Comparison of ENCODE assay signal across 23 mouse cellular contexts in genomic region chr12:109558891-109559487, GRCm38 (mm10). TPM values are rescaled to one million over a fixed set of nuclear protein-coding genes. Genes with fewer than 3 reads are reported as not detected.
A peak's percentile ranks its signal among the peaks of the same experiment; 100 is the strongest.
DNase-seq lines count a peak whose midpoint lies in the region; ATAC-seq and TF ChIP-seq lines count a peak whose summit lies in the region.
"Had no signal": no experiment of that assay in that cellular context is flagged by ENCODE, and none has a peak within 500 bp of the region (broad histone marks: within the 10 kb centered on the region; RNA-seq: fewer than 3 reads in every experiment).

No protein-coding gene starts in this region.

- no peak for TF ChIP-seq POLR2A in brain, embryonic 14.5 days (IDR thresholded peaks at IDR 0.05; ENCODE audit: borderline replicate concordance, extremely low read depth, insufficient read depth, insufficient read length, poor library complexity, severe bottlenecking)

- H3K4me1 ChIP-seq in hindbrain, embryonic 11.5 days (replicated peaks; ENCODE audit: control insufficient read depth, insufficient read depth, low read length) = peaks cover 4% of the 10 kb centered on the region; the same call in 1 of the 2 replicates
- H3K4me1 ChIP-seq in hindbrain, embryonic 14.5 days (replicated peaks; ENCODE audit: control insufficient read depth, insufficient read depth, low read length) = peaks cover 9% of the 10 kb centered on the region; the same call in 1 of the 2 replicates
- peaks cover 80% of the 10 kb centered on the region for H3K4me1 ChIP-seq in embryonic facial prominence, embryonic 10.5 days
- peaks cover 53% of the 10 kb centered on the region for H3K4me1 ChIP-seq in hindbrain, embryonic 13.5 days (replicated peaks)

- TF ChIP-seq CTCF in brain, embryonic 14.5 days (IDR thresholded peaks at IDR 0.05; ENCODE audit: borderline replicate concordance, extremely low read depth, insufficient read depth, insufficient read length) = no peak

- H3K4me2 ChIP-seq in hindbrain, embryonic 11.5 days (replicated peaks; ENCODE audit: low read depth, low read length) = no peak overlapping the region
- no peak overlapping the region for H3K4me2 ChIP-seq in hindbrain, embryonic 14.5 days (replicated peaks)
- H3K4me2 ChIP-seq in hindbrain, embryonic 13.5 days = no peak overlapping the region
- H3K4me2 ChIP-seq: limb, embryonic 15.5 days; lung, embryonic 14.5 days; neural tube, embryonic 15.5 days had no signal

- no peaks in the 10 kb centered on the region for H3K27me3 ChIP-seq in hindbrain, embryonic 11.5 days (ENCODE audit: control insufficient read depth, insufficient read depth, low read length)
- H3K27me3 ChIP-seq in hindbrain, embryonic 14.5 days (ENCODE audit: control insufficient read depth, insufficient read depth, low read length) = no peaks in the 10 kb centered on the region
- H3K27me3 ChIP-seq in embryonic facial prominence, embryonic 10.5 days (replicated peaks; ENCODE audit: low read depth, poor library complexity, severe bottlenecking) = no peaks in the 10 kb centered on the region
- no peaks in the 10 kb centered on the region for H3K27me3 ChIP-seq in hindbrain, embryonic 13.5 days
- H3K27me3 ChIP-seq: CH12.LX; limb, embryonic 15.5 days; neural tube, embryonic 15.5 days had no signal

- no peaks in the 10 kb centered on the region for H3K36me3 ChIP-seq in hindbrain, embryonic 11.5 days (ENCODE audit: control insufficient read depth, insufficient read depth, low read length)
- H3K36me3 ChIP-seq in hindbrain, embryonic 14.5 days (replicated peaks; ENCODE audit: control insufficient read depth, insufficient read depth) = peaks cover 91% of the 10 kb centered on the region
- H3K36me3 ChIP-seq in embryonic facial prominence, embryonic 10.5 days (replicated peaks) = peaks cover 98% of the 10 kb centered on the region
- H3K36me3 ChIP-seq in hindbrain, embryonic 13.5 days = peaks cover 70% of the 10 kb centered on the region
- H3K36me3 ChIP-seq: G1E had no signal

- no peak for DNase-seq in hindbrain, embryonic 11.5 days (ENCODE audit: low spot score)
- DNase-seq in hindbrain, embryonic 14.5 days (ENCODE audit: low spot score) = no peak
- DNase-seq in brain, embryonic 14.5 days (ENCODE audit: low read depth) = peak; percentile 64
- DNase-seq in embryonic facial prominence, embryonic 10.5 days (ENCODE audit: low spot score) = no peak
- DNase-seq in cerebellum, postnatal 10 days = no peak
- DNase-seq in embryo, embryonic 9.5 days (ENCODE audit: extremely low spot score) = no peak
- DNase-seq: adrenal gland, postnatal 36 days; B cell, adult 2 months; cerebellum, adult 11-12 months; cerebellum, postnatal 36 days; gastrocnemius, postnatal 36 days; kidney, adult 18-20 months; lung, embryonic 14.5 days had no signal

- ATAC-seq in hindbrain, embryonic 11.5 days (ENCODE audit: low FRiP score) = no peak
- no peak for ATAC-seq in hindbrain, embryonic 14.5 days (ENCODE audit: low FRiP score)
- no peak for ATAC-seq in hindbrain, embryonic 13.5 days (ENCODE audit: low FRiP score)
- ATAC-seq: Patski had no signal

- H3K4me3 ChIP-seq in hindbrain, embryonic 11.5 days (ENCODE audit: low read depth, low read length) = no peak overlapping the region
- no peak overlapping the region for H3K4me3 ChIP-seq in hindbrain, embryonic 14.5 days (replicated peaks; ENCODE audit: low read length)
- H3K4me3 ChIP-seq in embryonic facial prominence, embryonic 10.5 days = no peak overlapping the region
- H3K4me3 ChIP-seq in hindbrain, embryonic 13.5 days = no peak overlapping the region
- H3K4me3 ChIP-seq: left cerebral cortex, adult 2 months; limb, embryonic 15.5 days; myocyte; neural tube, embryonic 15.5 days had no signal

- peak overlapping the region; percentile 43; the same call in 1 of the 2 replicates for H3K27ac ChIP-seq in hindbrain, embryonic 11.5 days (ENCODE audit: low read depth, low read length)
- no peak overlapping the region for H3K27ac ChIP-seq in hindbrain, embryonic 14.5 days
- peak overlapping the region; percentile 78 for H3K27ac ChIP-seq in embryonic facial prominence, embryonic 10.5 days (replicated peaks)
- H3K27ac ChIP-seq in hindbrain, embryonic 13.5 days = peak overlapping the region; percentile 30
- H3K27ac ChIP-seq: left cerebral cortex, adult 2 months; limb, embryonic 15.5 days; liver, embryonic 14.5 days; neural tube, embryonic 15.5 days had no signal

- no peaks in the 10 kb centered on the region for H3K9me3 ChIP-seq in hindbrain, embryonic 11.5 days (ENCODE audit: control insufficient read depth, low read length)
- no peaks in the 10 kb centered on the region for H3K9me3 ChIP-seq in hindbrain, embryonic 14.5 days (ENCODE audit: control insufficient read depth, low read length)
- H3K9me3 ChIP-seq in embryonic facial prominence, embryonic 10.5 days = no peaks in the 10 kb centered on the region
- no peaks in the 10 kb centered on the region for H3K9me3 ChIP-seq in hindbrain, embryonic 13.5 days
- H3K9me3 ChIP-seq: limb, embryonic 15.5 days; neural tube, embryonic 15.5 days had no signal

- WGBS in hindbrain, embryonic 11.5 days = 73% methylated on average over 7 of the region's 7 CpGs
- WGBS in hindbrain, embryonic 14.5 days = 61% methylated on average over 7 of the region's 7 CpGs
- 74% methylated on average over 7 of the region's 7 CpGs for WGBS in embryonic facial prominence, embryonic 10.5 days
- 66% methylated on average over 7 of the region's 7 CpGs for WGBS in hindbrain, embryonic 13.5 days

- H3K9ac ChIP-seq in hindbrain, embryonic 11.5 days (ENCODE audit: low read depth, low read length) = no peak overlapping the region
- no peak overlapping the region for H3K9ac ChIP-seq in hindbrain, embryonic 14.5 days
- no peak overlapping the region for H3K9ac ChIP-seq in hindbrain, embryonic 13.5 days
- H3K9ac ChIP-seq: limb, embryonic 15.5 days; liver, embryonic 14.5 days; lung, embryonic 14.5 days; neural tube, embryonic 15.5 days had no signal

RNA-seq across cellular contexts. Expression of gene Rtl1, which starts 41.1 kb away (rescaled TPM):
- 0.50 and 0.85 TPM in 2 replicates for polyA plus RNA-seq in hindbrain, embryonic 11.5 days (2014; fragmentation: Nextera tagmentation; extraction: Ambion mirVana)
- 1.4 and 1.8 TPM in 2 replicates for polyA plus RNA-seq in hindbrain, embryonic 14.5 days (2014; fragmentation: Nextera tagmentation; extraction: Ambion mirVana)
- polyA plus RNA-seq in brain, embryonic 14.5 days (2012; rRNA removed) = 0.85 and 1.5 TPM in 2 replicates
- polyA plus RNA-seq in embryonic facial prominence, embryonic 10.5 days (2016; fragmentation: Nextera tagmentation; extraction: Ambion mirVana) = 0.87 and 0.88 TPM in 2 replicates
- 1.5 and 2.1 TPM in 2 replicates for polyA plus RNA-seq in hindbrain, embryonic 13.5 days (2015; fragmentation: Nextera tagmentation; extraction: Ambion mirVana)
- polyA plus RNA-seq: G1E; large intestine, adult 2 months; myocyte; Patski had no signal
